Mouse (Mus musculus): ENCODE measurements around the gene Nkd1.

Nkd1 gene

GRCm38 (mm10) chr8:88614981-88615380, 93.8 kb downstream of the Nkd1 start:
- no peak for DNase-seq (ENCODE audit: low spot score)

DNA sequence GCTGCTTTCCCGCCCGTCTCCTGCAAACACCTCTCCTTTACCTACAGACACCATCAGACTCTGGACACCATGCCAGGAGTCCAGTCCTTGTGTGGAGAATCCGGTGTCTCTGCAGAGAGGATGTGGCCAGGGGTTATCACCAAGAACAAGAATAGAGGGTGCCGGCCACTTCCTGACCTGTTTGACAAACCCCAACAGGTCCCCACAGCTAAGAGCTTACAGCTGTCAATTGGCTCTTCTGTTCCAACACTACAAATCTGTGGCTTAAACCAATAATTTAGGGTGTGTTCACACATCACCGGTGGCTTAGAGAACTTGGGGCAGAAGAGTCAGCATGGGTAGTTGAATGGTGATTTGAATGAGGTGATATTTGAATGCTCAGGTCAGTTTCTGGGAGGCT, 97.5 kb downstream of the Nkd1 start:
- DNase-seq (ENCODE audit: low spot score) = no peak

DNA sequence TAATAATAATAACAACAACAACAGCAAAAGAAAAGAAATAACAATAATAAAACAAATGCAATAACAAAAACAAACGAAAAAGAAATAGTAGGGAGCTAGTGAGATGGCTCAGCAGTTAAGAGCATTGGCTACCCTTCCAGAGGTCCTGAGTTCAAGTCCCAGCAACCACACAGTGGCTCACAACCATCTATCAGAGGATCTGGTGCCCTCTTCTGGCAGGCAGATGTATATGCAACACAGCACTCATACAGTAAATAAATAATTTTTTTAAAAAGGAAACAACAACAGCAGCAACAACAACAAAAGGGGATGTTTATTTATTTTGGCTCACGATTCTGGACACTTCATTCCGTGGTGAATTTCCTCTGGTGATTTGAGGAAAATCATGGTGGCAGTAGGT, 98.4 kb downstream of the Nkd1 start:
- DNase-seq (ENCODE audit: low spot score) = no peak

GRCm38 (mm10) chr8:88620931-88621330, 99.8 kb downstream of the Nkd1 start:
- no peak for DNase-seq (ENCODE audit: low spot score)

DNA sequence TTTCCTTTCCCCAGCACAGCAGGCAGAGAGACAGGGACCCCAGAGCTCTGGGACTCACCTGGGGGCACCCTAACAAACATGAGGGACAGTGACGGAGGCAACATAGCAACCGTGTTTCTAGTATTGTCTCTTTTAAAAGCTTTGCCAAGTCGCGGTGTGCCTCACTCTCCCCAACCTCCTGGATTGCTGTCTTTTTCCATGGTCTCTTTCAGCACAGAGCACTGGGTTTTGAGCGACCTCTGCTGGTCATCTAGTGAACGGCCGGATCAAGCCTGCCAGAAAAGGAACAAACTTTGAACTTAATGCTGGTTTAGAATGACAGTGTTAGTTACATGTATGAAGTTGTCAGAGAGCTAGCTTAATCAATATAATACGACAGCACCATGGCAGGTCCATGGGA, 100.3 kb downstream of the Nkd1 start:
- DNase-seq (ENCODE audit: low spot score) = peak; percentile 52

GRCm38 (mm10) chr8:88623351-88623750, 102.2 kb downstream of the Nkd1 start:
- DNase-seq (ENCODE audit: low spot score) = no peak

DNA sequence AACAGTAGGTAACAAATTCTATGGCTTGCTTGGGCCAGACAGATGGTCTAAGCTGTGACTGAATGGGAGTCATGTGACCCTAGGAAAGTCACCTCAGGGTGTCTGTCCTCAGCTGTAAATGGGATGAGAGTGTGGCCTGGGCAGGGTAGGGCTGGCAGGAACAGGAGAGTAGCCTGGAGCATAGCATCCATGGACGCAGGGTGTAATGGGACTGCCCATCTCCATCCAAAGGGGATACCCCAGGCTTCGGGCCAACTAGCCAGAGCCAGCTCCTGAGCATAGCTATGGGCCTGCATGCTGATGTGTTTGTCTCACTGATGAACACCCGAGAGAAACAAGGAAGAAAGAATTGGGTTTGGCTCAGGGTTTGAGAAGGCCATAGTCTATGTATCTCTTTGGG, 103.1 kb downstream of the Nkd1 start:
- DNase-seq (ENCODE audit: low spot score) = no peak

DNA sequence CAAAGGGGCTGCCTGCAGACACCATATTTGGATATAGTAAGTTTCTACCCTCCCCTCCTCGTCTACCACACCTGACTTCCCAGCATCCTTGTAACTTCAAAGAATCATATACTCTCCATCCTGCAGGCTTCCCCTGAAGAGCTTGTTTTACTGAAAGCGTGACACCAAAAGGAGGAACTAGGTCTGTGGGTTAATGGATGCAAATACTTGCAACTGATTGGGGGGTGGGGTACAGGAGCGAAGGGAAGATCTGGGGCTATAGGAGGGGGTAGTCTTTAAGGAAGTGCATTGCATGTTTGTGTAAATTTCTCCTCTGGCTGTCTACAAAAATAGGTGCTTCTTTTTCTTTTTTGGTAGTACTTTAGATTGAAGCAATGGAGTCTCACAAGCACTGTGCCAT, 105.3 kb downstream of the Nkd1 start:
- no peak for DNase-seq (ENCODE audit: low spot score)

DNA sequence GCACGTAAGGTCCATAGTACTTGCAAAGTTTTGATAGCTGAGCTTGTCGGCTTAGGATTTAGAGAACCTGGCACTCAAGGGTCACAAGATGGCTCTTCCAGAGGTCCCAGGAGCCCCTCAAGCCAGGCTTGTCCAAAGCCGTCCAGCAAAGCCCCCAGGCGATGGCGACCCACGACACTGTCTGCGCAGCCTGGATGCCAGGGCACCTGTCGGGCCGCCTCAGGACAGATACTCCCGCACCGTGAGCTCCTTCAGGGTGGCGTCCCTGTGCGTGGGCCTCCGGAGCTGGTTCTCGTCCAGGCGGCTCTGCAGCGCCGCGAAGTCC, 105.7 kb downstream of the Nkd1 start:
- DNase-seq (ENCODE audit: low spot score) = no peak

DNA sequence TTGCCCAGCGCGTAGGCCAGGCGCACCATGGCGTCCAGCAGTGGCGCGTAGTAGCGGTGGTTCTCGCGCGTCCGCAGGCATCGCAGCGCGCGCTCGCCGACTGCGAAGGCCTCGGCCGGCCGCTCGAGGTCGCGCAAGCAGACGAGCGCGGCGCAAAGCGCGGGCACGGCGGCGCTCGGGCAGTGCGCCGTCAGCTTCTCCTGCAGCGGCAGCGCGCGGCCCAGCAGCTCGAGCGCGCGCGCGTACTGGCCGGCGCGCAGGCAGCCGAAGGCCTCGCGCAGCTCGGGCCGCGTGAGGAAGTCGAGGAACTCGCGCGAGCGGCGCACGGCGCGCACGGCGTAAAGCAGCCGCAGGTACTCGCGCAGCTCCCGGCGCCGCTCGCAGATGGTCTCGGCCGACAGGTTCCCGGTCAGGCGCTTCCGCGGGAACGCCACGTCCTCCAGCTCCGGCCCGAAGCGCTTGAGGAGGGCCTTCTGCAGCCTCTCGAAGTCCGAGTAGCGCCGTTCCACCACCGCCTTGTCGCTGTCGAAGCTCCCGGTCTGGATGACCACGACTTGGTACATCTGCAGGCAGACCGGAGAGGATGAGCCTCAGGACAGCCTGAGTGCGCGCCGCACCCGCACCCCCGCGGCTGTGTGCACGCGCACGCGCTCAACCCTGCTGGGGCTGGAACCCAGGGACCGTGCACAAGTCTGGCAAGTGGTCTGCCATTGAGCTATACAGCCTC, 106.3 kb downstream of the Nkd1 start:
- DNase-seq (ENCODE audit: low spot score) = no peak

DNA sequence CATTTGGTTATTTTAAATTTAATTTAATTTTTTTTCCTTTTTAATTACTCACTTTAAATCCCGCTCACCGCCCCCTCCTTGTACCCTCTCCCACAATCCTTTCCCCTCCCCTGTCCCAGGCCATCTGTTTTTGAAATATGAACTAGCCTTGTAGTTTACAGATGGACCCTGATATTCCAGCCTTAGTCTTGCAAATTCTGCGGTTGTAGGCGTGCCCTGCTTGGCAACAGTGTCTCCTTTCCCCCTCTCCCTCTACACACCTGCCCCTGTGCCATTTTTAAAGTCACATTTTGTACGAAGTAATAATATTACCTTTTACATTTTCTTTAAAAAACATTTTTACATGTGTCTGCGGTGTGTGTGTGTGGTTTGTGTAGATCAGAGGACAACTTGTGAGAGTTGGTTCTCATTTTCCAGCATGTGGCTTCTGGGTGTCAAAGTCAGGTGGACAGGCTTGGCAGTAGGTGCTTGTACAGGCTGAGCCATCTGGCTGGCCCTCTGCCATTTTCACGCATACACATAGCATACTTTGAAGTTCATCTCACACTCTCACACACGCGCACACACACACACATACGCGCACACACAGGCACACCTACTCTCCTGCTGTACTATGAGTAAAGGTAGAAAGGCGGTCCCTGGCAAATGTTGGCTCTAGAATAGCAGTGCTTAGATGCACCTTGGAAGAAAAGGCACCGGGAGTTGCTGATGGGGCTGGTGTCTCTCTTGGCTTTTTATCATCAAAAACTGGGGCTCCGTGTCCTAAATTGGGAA, 107.0 kb downstream of the Nkd1 start:
- DNase-seq (ENCODE audit: low spot score) = no peak

DNA sequence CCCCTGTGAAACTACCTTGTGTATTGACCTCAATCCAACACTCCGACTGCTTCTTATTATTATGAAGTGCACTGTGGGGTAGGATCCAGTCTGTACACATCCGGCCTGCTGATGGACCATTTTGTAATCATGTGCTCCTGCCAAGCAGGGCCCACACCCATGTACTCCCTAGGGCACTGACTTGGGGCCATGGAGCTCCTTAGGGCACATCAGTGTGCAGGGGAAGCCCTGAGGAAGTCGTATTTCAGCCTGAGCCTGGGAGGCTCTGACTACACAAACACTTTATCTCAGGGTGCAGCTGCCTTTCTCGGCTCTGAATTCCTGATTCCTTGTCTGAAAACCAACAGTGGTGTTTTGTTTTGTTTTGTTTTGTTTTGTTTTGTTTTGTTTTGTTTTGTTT, 109.1 kb downstream of the Nkd1 start:
- no peak for DNase-seq (ENCODE audit: low spot score)

DNA sequence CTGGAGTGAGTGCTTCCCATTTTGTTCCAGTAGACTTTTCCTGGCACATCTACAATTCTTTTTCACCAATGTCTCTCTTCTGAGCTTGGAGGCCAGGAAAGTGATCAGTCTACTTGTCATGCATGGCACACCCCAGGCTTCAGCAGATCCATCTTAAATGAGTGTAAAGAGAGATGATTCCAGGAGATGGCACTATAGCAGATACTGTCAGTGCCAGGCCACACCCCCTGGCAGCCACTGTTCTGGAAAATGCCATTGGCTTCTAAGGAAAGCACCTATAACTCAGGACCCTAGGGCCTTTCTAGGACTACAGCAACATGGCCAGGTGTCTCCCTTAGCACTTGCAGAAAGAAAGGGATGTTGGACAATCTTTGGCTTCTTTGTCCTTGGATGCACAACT, 109.9 kb downstream of the Nkd1 start:
- DNase-seq (ENCODE audit: low spot score) = peak; percentile 38

GRCm38 (mm10) chr8:88633343-88633765, 112.2 kb downstream of the Nkd1 start:
- DNase-seq (ENCODE audit: low spot score) = no peak

GRCm38 (mm10) chr8:88635474-88636397, 114.6 kb downstream of the Nkd1 start, which contains the start of gene Snx20:
Gene Snx20 (minus strand): TSS chr8:88636128.
- peak; percentile 80 for DNase-seq (ENCODE audit: low spot score)

DNA sequence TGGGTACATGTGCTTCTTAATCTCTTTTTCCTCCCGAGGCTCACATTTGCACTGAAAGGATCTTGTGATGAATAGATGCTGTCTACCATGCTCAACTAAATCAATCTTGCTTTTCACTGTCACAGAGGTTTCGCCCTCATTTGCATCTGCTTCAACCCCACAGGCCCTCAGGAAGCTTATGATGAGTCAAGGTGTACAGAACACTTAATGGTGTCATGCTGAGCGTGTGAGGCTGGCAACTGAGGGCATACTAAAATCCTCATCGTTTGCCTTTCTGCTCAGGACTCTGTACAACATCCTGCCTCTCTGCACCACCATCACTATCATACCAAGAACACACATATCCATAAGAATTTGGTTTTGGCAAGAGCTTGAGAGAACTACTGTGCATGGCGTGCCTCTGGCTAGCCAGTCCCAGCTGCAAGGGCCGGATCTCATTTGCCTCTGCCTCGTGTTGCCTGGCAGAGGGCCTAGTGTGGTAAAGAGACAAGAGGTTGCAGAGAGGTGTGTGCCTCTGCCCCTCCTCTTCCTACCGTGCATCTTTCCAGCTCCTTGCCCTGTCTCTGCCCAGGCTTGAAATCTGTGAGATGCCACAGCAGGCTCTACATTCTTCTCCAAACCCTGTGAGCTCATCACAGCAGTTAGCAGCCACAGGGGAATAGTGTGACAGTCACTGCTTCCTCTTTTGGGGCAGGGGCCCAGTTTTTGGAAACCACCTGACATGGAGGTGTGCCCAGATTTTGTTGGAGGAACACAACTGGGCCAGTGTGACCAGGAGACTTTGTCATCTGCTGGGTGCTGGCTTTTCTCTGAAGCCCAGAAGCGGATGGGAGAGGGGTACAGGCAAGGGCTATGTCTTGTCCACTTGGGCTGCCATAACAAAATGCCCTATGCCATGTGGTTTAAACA, 116.2 kb downstream of the Nkd1 start:
- no peak for DNase-seq (ENCODE audit: low spot score)

GRCm38 (mm10) chr8:88638908-88639307, 117.8 kb downstream of the Nkd1 start:
- no peak for DNase-seq (ENCODE audit: low spot score)

DNA sequence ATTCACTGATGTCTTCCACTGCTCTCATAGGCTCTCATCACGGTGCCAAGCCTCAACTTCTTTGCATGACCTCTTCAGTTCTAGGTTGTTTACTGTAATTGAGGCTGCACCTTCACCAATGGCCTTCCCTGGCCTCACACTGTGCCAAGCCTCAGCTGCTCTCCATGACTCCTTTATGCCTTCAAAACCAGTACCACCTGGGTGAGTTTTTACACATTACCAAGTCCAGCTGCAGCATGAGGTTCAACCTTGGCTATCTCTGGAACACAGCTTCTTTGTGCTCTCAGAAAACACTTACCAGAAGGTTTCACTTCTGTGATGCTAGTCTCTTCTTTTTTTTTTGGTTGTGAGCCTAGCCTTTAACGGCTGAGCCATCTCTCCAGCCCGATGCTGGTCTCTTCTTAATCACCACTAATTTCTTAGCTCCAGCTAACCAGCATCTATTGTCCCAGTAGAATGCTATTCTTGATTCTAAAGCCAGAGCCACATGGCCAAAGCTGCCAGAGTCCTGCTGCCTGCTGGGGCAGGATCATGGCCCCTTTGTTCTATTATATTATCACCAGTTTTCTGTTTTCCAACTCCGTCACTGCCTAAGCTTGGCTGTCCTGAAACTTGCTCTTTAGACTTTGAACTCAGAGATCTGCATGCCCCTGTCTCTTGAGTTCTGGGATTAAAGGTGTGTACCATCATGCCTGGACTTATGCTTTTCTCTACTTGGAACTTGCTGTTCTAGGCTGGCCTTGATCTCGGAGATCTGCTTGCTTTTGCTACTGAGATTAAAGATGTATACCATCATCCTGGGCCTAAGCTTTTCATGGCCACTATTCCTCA, 121.8 kb downstream of the Nkd1 start:
- DNase-seq (ENCODE audit: low spot score) = no peak

Data from T-cell, adult 2 months (primary cell).